Mouse (Mus musculus) macrophage (primary cell): ENCODE measurements around the gene Rnf41. TPM values are rescaled to one million over a fixed set of nuclear protein-coding genes. Genes with fewer than 3 reads are reported as not detected.
A peak's percentile ranks its signal among the peaks of the same experiment; 100 is the strongest.

ENCODE experiments used
- H3K27ac ChIP-seq: fragments of 350-480 bp; formaldehyde crosslinking; 2 replicates; pipeline ENCODE4 v1.9.0; 2021
- H3K36me3 ChIP-seq: fragments of 350-480 bp; formaldehyde crosslinking; 2 replicates; pipeline ENCODE4 v1.9.0; 2021; ENCODE audit errors: inconsistent target
- H3K4me3 ChIP-seq: fragments of 350-480 bp; formaldehyde crosslinking; 2 replicates; pipeline ENCODE4 v1.9.0; 2021; ENCODE audit errors: inconsistent target
- H3K79me2 ChIP-seq: fragments of 350-480 bp; formaldehyde crosslinking; 2 replicates; pipeline ENCODE4 v1.9.0; 2021; ENCODE audit errors: inconsistent target
- WGBS: methylation state at CpG from one replicate; pipeline ENCODE4 v1.1.7; 2026; ENCODE audit warnings: inconsistent platforms; ENCODE audit not compliant: missing documents; 5-methylcytosine and 5-hydroxymethylcytosine counted together
- polyA plus RNA-seq: library from polyadenylated mRNA; stranded (reverse); fragments of 250-400 nt; gene quantifications from 3 replicates; pipeline ENCODE4 v1.2.4, GENCODE M21; 2018; ENCODE audit warnings: inconsistent platforms

Rnf41 gene
- polyA plus RNA-seq, 1 experiment from 2014 or later, result 26.5 TPM

- 1% methylated on average over 73 of the region's 73 CpGs for WGBS
- peaks cover 26% of the 10 kb centered on the region for H3K79me2 ChIP-seq
- peaks cover 24% of the 10 kb centered on the region for H3K36me3 ChIP-seq
- peak within 1 kb of the TSS; percentile 77 for H3K27ac ChIP-seq
- H3K4me3 ChIP-seq, result peak within 1 kb of the TSS; percentile 76
Measured at GRCm38 (mm10) chr10:128376455-128377211, 34.8 kb upstream of the Rnf41 start, which contains the start of gene Ankrd52. Ankrd52 (plus strand) TSS chr10:128377115.

DNA sequence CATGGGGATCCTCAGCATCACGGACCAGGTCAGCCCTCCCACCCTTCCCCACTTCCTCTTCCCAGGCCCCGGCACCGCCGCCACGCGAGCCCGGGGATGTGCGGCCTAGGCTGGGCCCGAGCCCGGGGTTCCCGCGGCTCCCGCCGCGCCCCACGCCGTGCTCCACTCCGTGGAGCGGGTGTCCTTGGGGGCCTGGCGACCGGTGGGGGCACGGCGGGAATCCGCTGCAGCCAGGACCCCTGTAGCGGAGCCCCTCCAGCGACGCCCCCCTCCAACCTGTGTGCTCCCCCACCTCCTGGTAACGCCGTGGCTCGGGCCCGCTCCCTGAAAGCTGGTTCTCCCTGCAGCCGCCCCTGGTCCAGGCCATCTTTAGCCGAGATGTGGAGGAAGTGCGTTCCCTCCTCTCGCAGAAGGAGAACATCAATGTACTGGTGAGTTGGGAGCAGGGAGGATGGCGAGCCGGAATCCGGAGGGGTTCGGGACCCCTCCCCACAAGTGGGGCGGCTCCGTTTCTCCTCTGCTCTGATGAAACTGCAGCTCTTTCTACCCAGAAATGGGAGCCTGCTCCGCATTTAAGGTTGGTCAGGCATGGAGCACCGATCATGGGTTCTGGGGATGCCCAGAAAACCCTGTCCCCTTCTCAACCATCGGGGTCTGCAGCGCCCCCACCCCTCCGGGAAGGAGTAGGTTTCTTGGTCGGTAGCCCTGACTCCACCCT lies 34.1 kb upstream of the Rnf41 start:
- peaks cover 26% of the 10 kb centered on the region for H3K79me2 ChIP-seq
- under 1% methylated on average over 45 of the region's 47 CpGs for WGBS
- peaks cover 31% of the 10 kb centered on the region for H3K36me3 ChIP-seq
- H3K4me3 ChIP-seq, result peak overlapping the region; percentile 76
- peak overlapping the region; percentile 39 for H3K27ac ChIP-seq

DNA sequence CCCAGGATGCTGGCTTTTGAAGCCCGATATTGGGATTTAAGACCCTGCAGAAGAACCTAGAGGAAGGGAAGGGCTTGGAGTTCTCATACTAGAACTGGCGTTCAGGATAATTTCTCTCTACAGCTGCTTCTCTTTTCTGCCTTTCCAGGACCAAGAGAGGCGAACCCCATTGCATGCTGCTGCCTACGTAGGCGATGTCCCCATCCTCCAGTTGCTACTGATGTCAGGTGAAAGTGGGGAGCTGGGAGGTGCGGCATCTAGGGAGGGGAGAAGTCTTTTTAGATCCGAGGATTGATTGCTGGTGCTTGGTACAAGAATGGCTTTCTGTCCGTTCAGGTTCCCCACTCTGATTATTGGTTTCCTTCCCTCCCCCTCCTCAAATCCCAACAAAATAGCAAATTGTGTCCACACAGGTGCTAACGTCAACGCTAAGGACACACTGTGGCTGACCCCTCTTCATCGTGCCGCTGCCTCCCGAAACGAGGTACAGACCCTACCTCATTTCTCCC lies 33.5 kb upstream of the Rnf41 start:
- peak overlapping the region; percentile 39 for H3K27ac ChIP-seq
- 76% methylated on average over 14 of the region's 14 CpGs for WGBS
- peaks cover 37% of the 10 kb centered on the region for H3K36me3 ChIP-seq
- H3K79me2 ChIP-seq, result peaks cover 26% of the 10 kb centered on the region
- peak overlapping the region; percentile 76 for H3K4me3 ChIP-seq

- Histone ChIP-seq H3K27ac (no peak overlapping the region), H3K79me2 (peaks cover 26% of the 10 kb centered on the region), H3K36me3 (peaks cover 42% of the 10 kb centered on the region), H3K4me3 (no peak overlapping the region)
- WGBS, result 84% methylated on average over 3 of the region's 3 CpGs
Measured at GRCm38 (mm10) chr10:128378462-128378861, 33.0 kb upstream of the Rnf41 start.

GRCm38 (mm10) chr10:128379260-128379659 lies 32.2 kb upstream of the Rnf41 start:
- H3K36me3 ChIP-seq, result peaks cover 50% of the 10 kb centered on the region
- no peak overlapping the region for H3K4me3 ChIP-seq
- WGBS, result 84% methylated on average over 7 of the region's 7 CpGs

DNA sequence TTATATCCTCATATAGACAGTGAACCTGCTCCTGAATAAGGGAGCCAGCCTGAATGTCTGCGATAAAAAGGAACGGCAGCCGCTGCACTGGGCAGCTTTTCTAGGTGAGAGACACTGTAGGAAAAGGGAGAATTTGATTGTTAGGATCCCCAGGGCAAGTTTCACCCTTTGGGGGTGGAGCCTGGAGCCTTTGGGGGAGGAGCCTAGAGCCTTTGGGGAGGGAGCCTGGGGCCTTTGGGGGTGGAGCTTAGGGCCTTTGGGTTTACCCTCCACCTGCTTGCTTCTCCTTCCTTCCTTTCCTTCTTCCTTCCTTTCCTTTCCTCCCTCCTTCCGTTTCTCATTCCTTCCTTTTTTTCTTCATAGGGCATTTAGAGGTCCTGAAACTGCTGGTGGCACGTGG lies 30.9 kb upstream of the Rnf41 start:
- 87% methylated on average over 5 of the region's 5 CpGs for WGBS
- Histone ChIP-seq H3K79me2 (peaks cover 26% of the 10 kb centered on the region), H3K4me3 (no peak overlapping the region), H3K27ac (no peak overlapping the region), H3K36me3 (peaks cover 63% of the 10 kb centered on the region)

More at GRCm38 (mm10) chr10:128379260-128379659, 32.2 kb upstream of the Rnf41 start:
- no peak overlapping the region for H3K27ac ChIP-seq
- H3K79me2 ChIP-seq, result peaks cover 26% of the 10 kb centered on the region

DNA sequence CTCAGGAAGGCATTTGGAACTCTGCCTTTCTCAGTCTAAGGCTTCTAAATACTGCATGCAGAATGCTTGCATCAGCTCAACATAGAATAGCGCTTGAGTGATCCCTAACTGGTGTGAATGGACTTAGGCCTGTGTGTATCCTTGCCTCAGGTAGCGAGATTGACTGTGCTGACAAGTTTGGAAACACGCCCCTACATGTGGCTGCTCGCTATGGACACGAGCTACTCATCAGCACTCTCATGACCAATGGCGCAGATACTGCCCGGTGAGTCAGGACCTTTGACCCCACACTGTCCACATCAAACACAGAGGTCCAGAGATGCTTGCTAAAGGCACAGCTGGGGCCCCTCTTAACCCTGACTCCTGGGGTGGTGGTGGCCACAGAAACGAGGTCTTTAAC lies 29.0 kb upstream of the Rnf41 start:
- peaks cover 25% of the 10 kb centered on the region for H3K79me2 ChIP-seq
- 98% methylated on average over 8 of the region's 8 CpGs for WGBS
- no peak overlapping the region for H3K27ac ChIP-seq
- peaks cover 82% of the 10 kb centered on the region for H3K36me3 ChIP-seq
- no peak overlapping the region for H3K4me3 ChIP-seq

DNA sequence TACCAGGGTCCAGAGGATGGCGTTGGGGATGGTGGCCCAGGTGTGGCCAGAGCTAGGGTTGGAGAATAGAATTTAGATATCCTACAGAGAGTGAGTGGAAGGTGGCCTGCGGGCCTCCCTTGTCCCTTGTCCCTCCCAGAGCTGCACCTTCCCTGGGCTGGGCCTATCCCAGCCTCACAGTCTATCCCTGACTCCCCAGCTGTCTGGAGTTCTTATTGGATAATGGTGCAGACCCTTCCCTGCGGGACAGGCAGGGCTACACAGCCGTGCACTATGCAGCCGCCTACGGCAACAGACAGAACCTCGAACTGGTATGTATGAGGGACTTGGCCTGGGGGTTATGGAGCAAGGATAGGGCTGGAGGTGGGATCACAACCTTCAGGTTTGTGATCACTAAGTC lies 25.6 kb upstream of the Rnf41 start:
- peaks cover 97% of the 10 kb centered on the region for H3K36me3 ChIP-seq
- H3K4me3 ChIP-seq, result no peak overlapping the region
- H3K79me2 ChIP-seq, result no peaks in the 10 kb centered on the region; the same call in 1 of the 2 replicates
- WGBS, result 99% methylated on average over 7 of the region's 7 CpGs
- no peak overlapping the region for H3K27ac ChIP-seq

GRCm38 (mm10) chr10:128388941-128389340 lies 22.5 kb upstream of the Rnf41 start:
- WGBS, result 86% methylated on average over 11 of the region's 14 CpGs
- Histone ChIP-seq H3K79me2 (no peaks in the 10 kb centered on the region), H3K27ac (no peak overlapping the region), H3K4me3 (no peak overlapping the region), H3K36me3 (peaks cover 99% of the 10 kb centered on the region)

GRCm38 (mm10) chr10:128389570-128389969 lies 21.9 kb upstream of the Rnf41 start:
- Histone ChIP-seq H3K4me3 (no peak overlapping the region), H3K79me2 (no peaks in the 10 kb centered on the region), H3K27ac (no peak overlapping the region), H3K36me3 (peaks cover 99% of the 10 kb centered on the region)
- WGBS, result 67% methylated on average over 6 of the region's 6 CpGs

GRCm38 (mm10) chr10:128390366-128390765 lies 21.1 kb upstream of the Rnf41 start:
- 98% methylated on average over 12 of the region's 12 CpGs for WGBS
- H3K4me3 ChIP-seq, result no peak overlapping the region
- peaks cover 93% of the 10 kb centered on the region for H3K36me3 ChIP-seq
- H3K79me2 ChIP-seq, result no peaks in the 10 kb centered on the region
- no peak overlapping the region for H3K27ac ChIP-seq

DNA sequence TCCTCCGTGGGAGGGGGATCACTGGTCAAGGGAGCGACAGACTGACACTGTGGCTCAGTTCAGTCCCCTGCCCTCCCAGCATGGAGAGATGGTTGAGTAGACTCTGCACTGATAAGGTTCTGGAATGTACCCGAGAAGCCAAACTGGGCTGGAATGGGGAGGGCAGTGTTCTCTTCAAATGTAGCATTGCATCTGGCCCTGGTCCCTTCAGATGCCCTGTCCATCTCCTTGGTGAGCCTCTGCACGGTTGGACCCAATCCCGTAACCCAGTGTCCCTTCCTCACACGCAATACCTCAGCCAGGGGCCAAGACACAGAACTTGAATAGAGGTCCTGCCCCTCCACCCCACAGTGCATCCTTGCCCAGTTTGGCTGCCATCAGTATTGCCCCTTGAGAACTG lies 19.6 kb upstream of the Rnf41 start:
- H3K4me3 ChIP-seq, result no peak overlapping the region
- H3K36me3 ChIP-seq, result peaks cover 79% of the 10 kb centered on the region
- 93% methylated on average over 6 of the region's 6 CpGs for WGBS
- no peak overlapping the region for H3K27ac ChIP-seq
- H3K79me2 ChIP-seq, result no peaks in the 10 kb centered on the region

- 93% methylated on average over 11 of the region's 11 CpGs for WGBS
- peaks cover 36% of the 10 kb centered on the region for H3K36me3 ChIP-seq
- no peaks in the 10 kb centered on the region for H3K79me2 ChIP-seq
- no peak overlapping the region for H3K27ac ChIP-seq
- no peak overlapping the region for H3K4me3 ChIP-seq
Measured at GRCm38 (mm10) chr10:128396017-128396673, 15.3 kb upstream of the Rnf41 start.

DNA sequence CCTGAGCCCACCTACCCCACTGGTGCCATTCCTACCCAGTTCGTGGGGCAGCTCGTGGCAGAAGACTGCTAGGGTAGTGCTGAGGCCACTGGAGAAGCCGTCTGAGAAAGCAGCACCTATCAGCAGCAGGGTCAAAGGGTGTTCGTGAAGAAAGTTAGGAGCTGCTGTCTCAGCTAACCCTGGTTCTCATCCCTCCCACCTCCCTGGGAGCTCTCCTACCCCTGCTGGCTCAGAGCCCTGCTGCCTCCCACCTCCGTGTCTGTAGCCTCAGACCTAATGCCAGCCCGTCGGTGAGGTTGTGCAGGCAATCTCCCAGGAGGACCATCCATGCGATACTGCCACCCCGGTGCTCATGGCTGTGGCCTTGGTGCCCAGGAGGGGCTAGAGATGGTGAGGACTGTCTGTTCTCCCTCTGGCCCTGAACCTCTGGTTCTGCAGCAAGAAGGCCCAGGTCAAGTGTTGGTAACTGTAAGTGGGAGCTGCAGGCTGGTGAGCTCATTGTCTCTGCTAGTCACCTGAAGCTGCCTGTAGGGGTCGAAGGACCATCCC lies 14.7 kb upstream of the Rnf41 start:
- Histone ChIP-seq H3K79me2 (no peaks in the 10 kb centered on the region), H3K4me3 (no peak overlapping the region), H3K36me3 (peaks cover 29% of the 10 kb centered on the region), H3K27ac (no peak overlapping the region)
- 92% methylated on average over 10 of the region's 10 CpGs for WGBS
